Mouse (Mus musculus) cerebellum, adult 18-20 months (tissue): ENCODE results near the gene Gm8257.
"Not testable (repeated sequence)": the region's sequence is repeated elsewhere in the genome, so short reads cannot be mapped to it uniquely, and the experiment has no call there.

Source experiments
- DNase-seq, 2 experiments: peaks; one replicate each; pipeline ENCODE4 v3.0.0; 2021

Gm8257 gene

GRCm38 (mm10) chr14:44706356-44706755, at the start of gene Gm8257:
TSS of gene Gm8257 (minus strand) at chr14:44706456.
- not testable (repeated sequence) for DNase-seq

- no peak for DNase-seq
Observed at GRCm38 (mm10) chr14:44750240-44750639, 44.0 kb upstream of the Gm8257 start, which contains the start of gene Gm8267. TSS of gene Gm8267 (minus strand) at chr14:44750340.

GRCm38 (mm10) chr14:44742789-44743188, 36.5 kb upstream of the Gm8257 start:
- not testable (repeated sequence) for DNase-seq

GRCm38 (mm10) chr14:44730711-44731110, 24.5 kb upstream of the Gm8257 start:
- not testable (repeated sequence) for DNase-seq

GRCm38 (mm10) chr14:44627737-44628136, 78.5 kb downstream of the Gm8257 start, which contains the start of gene Gm5624:
TSS of gene Gm5624 (minus strand) at chr14:44627938.
- DNase-seq, result not testable (repeated sequence)
